Mouse (Mus musculus): ENCODE data around the gene Mrpl53. TPM values are rescaled to one million over a fixed set of nuclear protein-coding genes. Genes with fewer than 3 reads are reported as not detected.

The Mrpl53 gene
- polyA plus RNA-seq, 2 experiments, result 101 to 124 TPM

- no peaks in the 10 kb centered on the region for H3K9me3 ChIP-seq (ENCODE audit: control insufficient read depth, low read length)
- peak within 1 kb of the TSS; percentile 9; the same call in 1 of the 2 replicates for H3K9ac ChIP-seq (ENCODE audit: low read depth, low read length, severe bottlenecking)
- H3K36me3 ChIP-seq (ENCODE audit: control insufficient read depth, insufficient read depth, low read length), result peaks cover 7% of the 10 kb centered on the region; the same call in 1 of the 2 replicates
- DNase-seq (ENCODE audit: low spot score) (no peak), ATAC-seq (ENCODE audit: low FRiP score, low read depth) (no peak)
- no peak within 1 kb of the TSS for H3K27ac ChIP-seq (replicated peaks; ENCODE audit: low read depth, low read length)
- H3K4me1 ChIP-seq (ENCODE audit: control insufficient read depth, insufficient read depth, low read length), result peaks cover 8% of the 10 kb centered on the region; the same call in 1 of the 2 replicates
- H3K4me2 ChIP-seq (replicated peaks; ENCODE audit: low read depth, low read length, severe bottlenecking), result peak within 1 kb of the TSS; percentile 49
- peaks cover 60% of the 10 kb centered on the region for H3K27me3 ChIP-seq (ENCODE audit: control insufficient read depth, insufficient read depth, low read length)
- H3K4me3 ChIP-seq (replicated peaks; ENCODE audit: low read length), result peak within 1 kb of the TSS; percentile 29
- no peak for TF ChIP-seq POLR2A (IDR thresholded peaks at IDR 0.05; ENCODE audit: borderline replicate concordance, extremely low read depth, insufficient read depth, insufficient read length)
- WGBS, result 4% methylated on average over 42 of the region's 42 CpGs
Measured at GRCm38 (mm10) chr6:83086121-83087035, 22.5 kb upstream of the Mrpl53 start, which contains the start of gene Lbx2. Gene Lbx2, plus strand, starts transcription at chr6:83086367.

GRCm38 (mm10) chr6:83087205-83087925 is 21.5 kb upstream of the Mrpl53 start:
- Histone ChIP-seq H3K27ac (replicated peaks; ENCODE audit: low read depth, low read length) (no peak overlapping the region), H3K4me3 (replicated peaks; ENCODE audit: low read length) (peak overlapping the region; percentile 11), H3K36me3 (ENCODE audit: control insufficient read depth, insufficient read depth, low read length) (no peaks in the 10 kb centered on the region; the same call in 1 of the 2 replicates), H3K27me3 (ENCODE audit: control insufficient read depth, insufficient read depth, low read length) (peaks cover 60% of the 10 kb centered on the region), H3K9me3 (ENCODE audit: control insufficient read depth, low read length) (no peaks in the 10 kb centered on the region), H3K4me2 (replicated peaks; ENCODE audit: low read depth, low read length, severe bottlenecking) (peak overlapping the region; percentile 25), H3K9ac (ENCODE audit: low read depth, low read length, severe bottlenecking) (peak overlapping the region; percentile 9; the same call in 1 of the 2 replicates), H3K4me1 (ENCODE audit: control insufficient read depth, insufficient read depth, low read length) (peaks cover 8% of the 10 kb centered on the region; the same call in 1 of the 2 replicates)
- TF ChIP-seq POLR2A (IDR thresholded peaks at IDR 0.05; ENCODE audit: borderline replicate concordance, extremely low read depth, insufficient read depth, insufficient read length), result no peak
- ATAC-seq (ENCODE audit: low FRiP score, low read depth) (no peak), DNase-seq (ENCODE audit: low spot score) (no peak)
- WGBS, result 1% methylated on average over 47 of the region's 47 CpGs

GRCm38 (mm10) chr6:83087926-83088260 is 20.9 kb upstream of the Mrpl53 start:
- DNase-seq (ENCODE audit: low spot score) (no peak), ATAC-seq (ENCODE audit: low FRiP score, low read depth) (no peak)
- H3K27ac ChIP-seq (replicated peaks; ENCODE audit: low read depth, low read length), result no peak overlapping the region
- no peak overlapping the region; the same call in 1 of the 2 replicates for H3K9ac ChIP-seq (ENCODE audit: low read depth, low read length, severe bottlenecking)
- peaks cover 60% of the 10 kb centered on the region for H3K27me3 ChIP-seq (ENCODE audit: control insufficient read depth, insufficient read depth, low read length)
- no peak for TF ChIP-seq POLR2A (IDR thresholded peaks at IDR 0.05; ENCODE audit: borderline replicate concordance, extremely low read depth, insufficient read depth, insufficient read length)
- H3K4me1 ChIP-seq (ENCODE audit: control insufficient read depth, insufficient read depth, low read length), result peaks cover 8% of the 10 kb centered on the region; the same call in 1 of the 2 replicates
- peak overlapping the region; percentile 11 for H3K4me3 ChIP-seq (replicated peaks; ENCODE audit: low read length)
- peak overlapping the region; percentile 25; the same call in 1 of the 2 replicates for H3K4me2 ChIP-seq (replicated peaks; ENCODE audit: low read depth, low read length, severe bottlenecking)
- H3K36me3 ChIP-seq (ENCODE audit: control insufficient read depth, insufficient read depth, low read length), result no peaks in the 10 kb centered on the region
- WGBS, result 10% methylated on average over 9 of the region's 9 CpGs
- no peaks in the 10 kb centered on the region for H3K9me3 ChIP-seq (ENCODE audit: control insufficient read depth, low read length)

- no peaks in the 10 kb centered on the region for H3K36me3 ChIP-seq (ENCODE audit: control insufficient read depth, insufficient read depth, low read length)
- no peak overlapping the region for H3K9ac ChIP-seq (ENCODE audit: low read depth, low read length, severe bottlenecking)
- peaks cover 17% of the 10 kb centered on the region for H3K27me3 ChIP-seq (ENCODE audit: control insufficient read depth, insufficient read depth, low read length)
- H3K27ac ChIP-seq (replicated peaks; ENCODE audit: low read depth, low read length), result no peak overlapping the region
- TF ChIP-seq POLR2A (IDR thresholded peaks at IDR 0.05; ENCODE audit: borderline replicate concordance, extremely low read depth, insufficient read depth, insufficient read length), result no peak
- H3K4me3 ChIP-seq (replicated peaks; ENCODE audit: low read length), result no peak overlapping the region
- H3K4me2 ChIP-seq (replicated peaks; ENCODE audit: low read depth, low read length, severe bottlenecking), result no peak overlapping the region
- no peak for DNase-seq (ENCODE audit: low spot score)
- 43% methylated on average over 6 of the region's 6 CpGs for WGBS
- H3K9me3 ChIP-seq (ENCODE audit: control insufficient read depth, low read length), result no peaks in the 10 kb centered on the region
- H3K4me1 ChIP-seq (ENCODE audit: control insufficient read depth, insufficient read depth, low read length), result no peaks in the 10 kb centered on the region
- no peak for ATAC-seq (ENCODE audit: low FRiP score, low read depth)
Measured at GRCm38 (mm10) chr6:83092416-83093127, 16.3 kb upstream of the Mrpl53 start.

DNA sequence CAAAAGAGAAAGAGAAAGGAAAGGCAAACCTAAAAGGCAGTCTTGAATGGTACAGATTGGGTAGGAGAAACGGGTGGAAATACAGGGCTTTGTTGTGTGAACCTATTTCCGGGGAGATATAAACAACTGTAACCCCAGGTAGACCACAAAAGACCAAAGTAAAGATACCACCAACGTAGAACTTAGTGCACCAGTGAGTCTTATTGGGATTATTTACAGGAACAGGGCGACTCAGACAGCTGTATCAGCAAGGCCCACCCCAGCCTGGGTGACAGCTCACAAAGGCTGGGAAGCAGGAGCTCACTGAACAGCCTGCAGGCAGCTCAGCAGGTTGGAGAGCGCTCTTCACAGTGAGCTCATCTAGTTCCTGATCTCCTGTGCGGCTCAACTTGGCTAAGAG is 12.9 kb upstream of the Mrpl53 start:
- Histone ChIP-seq H3K9ac (ENCODE audit: low read depth, low read length, severe bottlenecking) (no peak overlapping the region), H3K4me1 (ENCODE audit: control insufficient read depth, insufficient read depth, low read length) (no peaks in the 10 kb centered on the region), H3K4me2 (replicated peaks; ENCODE audit: low read depth, low read length, severe bottlenecking) (no peak overlapping the region), H3K9me3 (ENCODE audit: control insufficient read depth, low read length) (no peaks in the 10 kb centered on the region), H3K36me3 (ENCODE audit: control insufficient read depth, insufficient read depth, low read length) (no peaks in the 10 kb centered on the region), H3K27ac (replicated peaks; ENCODE audit: low read depth, low read length) (no peak overlapping the region), H3K27me3 (ENCODE audit: control insufficient read depth, insufficient read depth, low read length) (no peaks in the 10 kb centered on the region), H3K4me3 (replicated peaks; ENCODE audit: low read length) (no peak overlapping the region)
- TF ChIP-seq POLR2A (IDR thresholded peaks at IDR 0.05; ENCODE audit: borderline replicate concordance, extremely low read depth, insufficient read depth, insufficient read length), result no peak
- ATAC-seq (ENCODE audit: low FRiP score, low read depth) (no peak), DNase-seq (ENCODE audit: low spot score) (no peak)
- WGBS, result 44% methylated on average over 6 of the region's 6 CpGs

All from limb, embryonic 14.5 days (tissue).